Mouse (Mus musculus): Measurements from ENCODE around the gene Pygm. TPM values are rescaled to one million over a fixed set of nuclear protein-coding genes. Genes with fewer than 3 reads are reported as not detected.

Pygm gene
- polyA plus RNA-seq, 1 experiment = 28.7 TPM

DNA sequence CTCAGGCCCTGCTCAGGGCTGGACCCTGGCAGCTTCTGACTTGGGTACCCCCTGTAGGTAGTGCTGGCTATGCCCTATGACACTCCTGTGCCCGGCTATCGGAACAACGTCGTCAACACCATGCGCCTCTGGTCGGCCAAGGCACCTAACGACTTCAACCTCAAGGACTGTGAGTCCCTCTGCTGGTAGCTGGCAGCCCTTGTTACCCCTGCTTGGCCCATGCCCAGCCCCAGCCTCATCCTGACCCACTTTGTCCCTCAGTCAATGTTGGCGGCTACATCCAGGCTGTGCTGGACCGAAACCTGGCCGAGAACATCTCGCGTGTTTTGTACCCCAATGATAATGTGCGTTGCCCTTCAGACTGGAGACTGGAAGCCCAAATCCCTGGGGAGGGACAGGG is 3.8 kb downstream of the Pygm start:
- H3K4me1 ChIP-seq (ENCODE audit: control insufficient read depth, insufficient read depth, insufficient read length, low read length) = peaks cover 6% of the 10 kb centered on the region
- H3K27ac ChIP-seq (replicated peaks; ENCODE audit: low read depth, low read length) = no peak overlapping the region
- no peak overlapping the region for H3K4me3 ChIP-seq (ENCODE audit: insufficient read depth, low read depth, low read length)

GRCm38 (mm10) chr19:6389803-6390202 is 5.6 kb downstream of the Pygm start:
- Histone ChIP-seq H3K27ac (replicated peaks; ENCODE audit: low read depth, low read length) (no peak overlapping the region), H3K4me1 (ENCODE audit: control insufficient read depth, insufficient read depth, insufficient read length, low read length) (no peaks in the 10 kb centered on the region; the same call in 1 of the 2 replicates), H3K4me3 (ENCODE audit: insufficient read depth, low read depth, low read length) (no peak overlapping the region)

GRCm38 (mm10) chr19:6390251-6390650 is 6.1 kb downstream of the Pygm start:
- no peaks in the 10 kb centered on the region; the same call in 1 of the 2 replicates for H3K4me1 ChIP-seq (ENCODE audit: control insufficient read depth, insufficient read depth, insufficient read length, low read length)
- H3K4me3 ChIP-seq (ENCODE audit: insufficient read depth, low read depth, low read length) = no peak overlapping the region
- no peak overlapping the region for H3K27ac ChIP-seq (replicated peaks; ENCODE audit: low read depth, low read length)

GRCm38 (mm10) chr19:6392743-6393393 is 8.7 kb downstream of the Pygm start:
- no peaks in the 10 kb centered on the region; the same call in 1 of the 2 replicates for H3K4me1 ChIP-seq (ENCODE audit: control insufficient read depth, insufficient read depth, insufficient read length, low read length)
- no peak overlapping the region for H3K27ac ChIP-seq (replicated peaks; ENCODE audit: low read depth, low read length)
- H3K4me3 ChIP-seq (ENCODE audit: insufficient read depth, low read depth, low read length) = no peak overlapping the region

GRCm38 (mm10) chr19:6393637-6394036 is 9.4 kb downstream of the Pygm start:
- Histone ChIP-seq H3K4me3 (ENCODE audit: insufficient read depth, low read depth, low read length) (no peak overlapping the region), H3K27ac (replicated peaks; ENCODE audit: low read depth, low read length) (no peak overlapping the region)

DNA sequence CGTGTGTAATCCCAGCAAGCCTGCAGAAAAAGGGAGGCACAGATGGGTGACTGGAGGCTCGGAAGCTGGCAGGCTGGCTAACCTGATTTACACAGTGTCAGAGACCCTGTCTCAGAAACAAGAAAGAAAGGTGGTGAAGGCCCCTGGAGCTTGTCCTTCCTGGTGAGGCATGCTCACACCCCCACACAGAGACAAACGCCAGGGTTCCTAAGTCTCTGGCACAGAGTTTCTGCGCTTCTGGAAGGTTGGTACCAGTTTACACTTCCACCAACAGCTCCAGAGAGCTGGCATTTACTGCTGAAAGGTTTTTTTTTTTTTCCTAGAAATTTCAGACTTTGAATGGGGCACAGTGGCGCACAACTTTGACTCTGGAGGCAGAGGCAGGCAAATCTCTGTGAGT is 12.0 kb downstream of the Pygm start:
- H3K4me1 ChIP-seq (ENCODE audit: control insufficient read depth, insufficient read depth, insufficient read length, low read length) = 0 out of 2 replicates have a peak, but pooled peaks cover 2% of the 10 kb centered on the region
- H3K4me3 ChIP-seq (ENCODE audit: insufficient read depth, low read depth, low read length) = no peak overlapping the region
- no peak overlapping the region for H3K27ac ChIP-seq (replicated peaks; ENCODE audit: low read depth, low read length)

More at GRCm38 (mm10) chr19:6393637-6394036, 9.4 kb downstream of the Pygm start:
- H3K4me1 ChIP-seq (ENCODE audit: control insufficient read depth, insufficient read depth, insufficient read length, low read length) = peaks cover 2% of the 10 kb centered on the region; the same call in 1 of the 2 replicates

DNA sequence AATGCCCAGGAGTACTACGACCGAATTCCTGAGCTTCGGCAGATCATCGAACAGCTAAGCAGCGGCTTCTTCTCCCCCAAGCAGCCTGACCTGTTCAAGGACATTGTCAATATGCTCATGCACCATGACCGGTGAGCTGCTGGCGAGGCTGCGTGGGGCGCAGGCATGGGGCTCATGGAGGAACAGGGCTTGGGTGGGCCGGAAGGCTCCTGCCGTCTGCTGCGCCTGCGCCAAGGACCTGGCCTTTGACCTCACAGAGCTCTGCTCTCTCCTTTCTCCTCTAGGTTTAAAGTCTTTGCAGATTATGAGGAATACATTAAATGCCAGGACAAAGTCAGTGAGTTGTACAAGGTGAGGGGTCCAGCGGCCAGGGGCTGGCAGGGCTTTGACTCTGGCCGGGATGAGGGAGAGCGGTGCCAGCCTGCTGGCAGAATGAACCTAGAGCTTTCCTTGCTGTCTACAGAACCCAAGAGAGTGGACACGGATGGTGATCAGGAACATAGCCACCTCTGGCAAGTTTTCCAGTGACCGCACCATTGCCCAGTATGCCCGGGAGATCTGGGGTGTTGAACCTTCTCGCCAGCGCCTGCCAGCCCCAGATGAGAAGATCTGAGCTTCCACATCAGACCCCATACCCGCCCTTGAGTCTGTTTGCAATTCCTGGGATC is 13.5 kb downstream of the Pygm start:
- Histone ChIP-seq H3K4me1 (ENCODE audit: control insufficient read depth, insufficient read depth, insufficient read length, low read length) (peaks cover 2% of the 10 kb centered on the region; the same call in 1 of the 2 replicates), H3K4me3 (ENCODE audit: insufficient read depth, low read depth, low read length) (no peak overlapping the region), H3K27ac (replicated peaks; ENCODE audit: low read depth, low read length) (peak overlapping the region; percentile 82)

DNA sequence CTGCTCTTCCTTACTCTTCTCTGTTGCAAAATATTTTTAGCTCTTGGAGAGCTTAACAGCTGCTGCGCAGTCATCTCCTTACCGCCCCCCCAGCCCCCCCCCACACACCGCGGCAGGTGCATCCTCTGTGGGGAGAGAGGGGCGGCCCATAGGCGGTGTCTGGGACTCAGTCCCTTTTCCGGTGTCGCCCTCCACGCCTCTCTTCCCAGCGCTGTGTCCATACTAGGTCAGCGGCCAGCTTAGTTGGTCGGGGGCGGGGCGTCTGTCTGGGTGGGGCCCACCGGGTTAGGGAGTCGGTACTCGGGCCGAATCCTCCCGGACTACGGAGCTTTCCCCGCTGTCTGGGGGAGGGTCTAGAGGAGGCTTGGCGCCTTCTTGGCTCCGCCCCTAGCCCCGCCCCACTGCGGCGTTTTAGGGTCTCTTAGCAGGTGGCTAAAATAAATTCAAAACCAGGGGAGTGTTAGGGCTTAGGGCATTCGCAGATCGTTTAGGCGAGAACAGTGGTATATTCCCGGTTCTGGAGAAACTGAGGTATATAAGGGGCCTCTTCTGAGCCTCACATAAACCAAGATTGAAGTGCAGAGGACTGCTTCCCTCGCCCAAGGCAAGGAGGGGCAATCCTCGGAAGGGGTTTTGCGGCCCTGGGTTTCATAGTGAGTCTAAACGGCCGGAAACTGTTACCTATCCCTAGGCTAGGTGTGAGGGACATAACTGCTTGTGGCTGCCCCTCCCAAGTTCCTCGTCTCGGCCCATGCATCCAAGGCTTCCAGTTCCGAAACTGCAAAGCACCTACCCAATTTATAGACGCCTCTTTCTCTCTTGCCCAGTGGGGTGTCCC is 14.5 kb downstream of the Pygm start:
- Histone ChIP-seq H3K4me1 (ENCODE audit: control insufficient read depth, insufficient read depth, insufficient read length, low read length) (peaks cover 2% of the 10 kb centered on the region; the same call in 1 of the 2 replicates), H3K27ac (replicated peaks; ENCODE audit: low read depth, low read length) (peak overlapping the region; percentile 94), H3K4me3 (ENCODE audit: insufficient read depth, low read depth, low read length) (peak overlapping the region; percentile 78)

- Histone ChIP-seq H3K4me1 (ENCODE audit: control insufficient read depth, insufficient read depth, insufficient read length, low read length) (peaks cover 2% of the 10 kb centered on the region; the same call in 1 of the 2 replicates), H3K4me3 (ENCODE audit: insufficient read depth, low read depth, low read length) (peak within 1 kb of the TSS; percentile 78)
Observed at GRCm38 (mm10) chr19:6399285-6400095, 15.3 kb downstream of the Pygm start, which contains the start of gene Rasgrp2. TSS of gene Rasgrp2 (plus strand) at chr19:6399340.

GRCm38 (mm10) chr19:6400096-6401086 is 16.2 kb downstream of the Pygm start:
- H3K4me3 ChIP-seq (ENCODE audit: insufficient read depth, low read depth, low read length) = peak overlapping the region; percentile 78
- H3K27ac ChIP-seq (replicated peaks; ENCODE audit: low read depth, low read length) = peak overlapping the region; percentile 85
- H3K4me1 ChIP-seq (ENCODE audit: control insufficient read depth, insufficient read depth, insufficient read length, low read length) = peaks cover 2% of the 10 kb centered on the region; the same call in 1 of the 2 replicates

More at GRCm38 (mm10) chr19:6399285-6400095, 15.3 kb downstream of the Pygm start, which contains the start of gene Rasgrp2:
- peak within 1 kb of the TSS; percentile 94 for H3K27ac ChIP-seq (replicated peaks; ENCODE audit: low read depth, low read length)

DNA sequence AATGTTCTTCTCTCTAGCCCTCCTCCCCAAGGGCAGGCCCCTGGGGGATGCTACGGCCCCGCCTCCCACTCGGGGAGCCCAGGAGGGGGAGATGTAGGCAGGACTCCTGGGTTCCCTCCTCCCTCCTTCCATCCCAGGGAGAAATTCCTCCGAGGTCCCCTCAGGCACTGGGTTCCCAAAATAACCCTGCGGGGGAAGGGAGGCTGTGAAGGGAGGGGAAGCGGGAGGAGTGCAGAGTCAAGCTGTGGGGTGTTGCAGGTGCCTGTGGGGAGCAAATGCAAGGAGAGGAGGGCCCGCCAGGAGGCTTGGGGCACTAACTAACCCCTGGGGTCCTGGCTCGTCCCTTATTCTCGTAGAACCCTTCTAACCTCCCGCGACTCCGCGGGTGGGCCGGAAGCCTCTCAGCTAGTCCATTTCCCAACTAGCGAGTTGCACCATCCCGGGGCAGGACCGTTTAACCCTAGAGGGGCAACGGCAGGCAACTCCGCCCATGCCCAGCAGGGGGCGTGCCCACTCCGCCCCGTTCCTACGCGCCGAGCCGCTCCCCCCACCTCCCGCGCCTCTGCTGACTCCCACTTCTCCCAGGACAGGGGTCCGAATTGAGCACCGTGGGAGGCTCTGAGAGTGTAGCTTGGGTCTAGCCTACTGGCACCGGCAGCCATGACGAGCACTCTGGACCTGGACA is 17.1 kb downstream of the Pygm start:
- H3K4me1 ChIP-seq (ENCODE audit: control insufficient read depth, insufficient read depth, insufficient read length, low read length) = peaks cover 2% of the 10 kb centered on the region; the same call in 1 of the 2 replicates
- H3K4me3 ChIP-seq (ENCODE audit: insufficient read depth, low read depth, low read length) = peak overlapping the region; percentile 78
- peak overlapping the region; percentile 80 for H3K27ac ChIP-seq (replicated peaks; ENCODE audit: low read depth, low read length)

- peak overlapping the region; percentile 78 for H3K4me3 ChIP-seq (ENCODE audit: insufficient read depth, low read depth, low read length)
- H3K4me1 ChIP-seq (ENCODE audit: control insufficient read depth, insufficient read depth, insufficient read length, low read length) = peaks cover 2% of the 10 kb centered on the region; the same call in 1 of the 2 replicates
- peak overlapping the region; percentile 71 for H3K27ac ChIP-seq (replicated peaks; ENCODE audit: low read depth, low read length)
Observed at GRCm38 (mm10) chr19:6401951-6402350, 17.8 kb downstream of the Pygm start.

DNA sequence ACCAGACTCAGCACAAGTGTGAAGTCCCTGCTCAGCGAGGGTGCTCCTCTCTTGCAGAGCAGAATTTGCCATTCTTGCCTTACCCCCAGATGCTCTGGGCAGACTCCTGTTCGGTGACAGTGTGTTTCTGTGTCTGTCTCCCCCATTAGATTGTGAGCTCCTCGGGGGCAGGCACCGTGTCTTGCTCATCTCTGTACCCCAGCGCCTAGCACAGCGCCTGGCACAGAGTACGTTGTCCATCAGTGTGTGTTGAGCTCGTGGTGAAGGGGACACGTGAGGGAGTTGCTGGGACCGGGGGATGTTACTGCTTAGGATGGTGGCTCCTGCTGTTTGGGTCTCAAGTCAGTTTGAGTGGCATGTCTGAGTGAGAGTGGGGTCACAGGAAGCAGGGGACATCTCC is 19.7 kb downstream of the Pygm start:
- H3K4me1 ChIP-seq (ENCODE audit: control insufficient read depth, insufficient read depth, insufficient read length, low read length) = no peaks in the 10 kb centered on the region; the same call in 1 of the 2 replicates
- H3K27ac ChIP-seq (replicated peaks; ENCODE audit: low read depth, low read length) = no peak overlapping the region

More for the DNA sequence above, 19.7 kb downstream of the Pygm start:
- no peak overlapping the region for H3K4me3 ChIP-seq (ENCODE audit: insufficient read depth, low read depth, low read length)

All from brown adipose tissue, adult 24 weeks (tissue).